Mouse (Mus musculus): Measurements from ENCODE around the gene Pnpla3. TPM values are rescaled to one million over a fixed set of nuclear protein-coding genes. Genes with fewer than 3 reads are reported as not detected.
A peak's percentile ranks its signal among the peaks of the same experiment; 100 is the strongest.

The Pnpla3 gene
- polyA plus RNA-seq, 1 experiment from 2014 or later: 0.57 TPM

DNA sequence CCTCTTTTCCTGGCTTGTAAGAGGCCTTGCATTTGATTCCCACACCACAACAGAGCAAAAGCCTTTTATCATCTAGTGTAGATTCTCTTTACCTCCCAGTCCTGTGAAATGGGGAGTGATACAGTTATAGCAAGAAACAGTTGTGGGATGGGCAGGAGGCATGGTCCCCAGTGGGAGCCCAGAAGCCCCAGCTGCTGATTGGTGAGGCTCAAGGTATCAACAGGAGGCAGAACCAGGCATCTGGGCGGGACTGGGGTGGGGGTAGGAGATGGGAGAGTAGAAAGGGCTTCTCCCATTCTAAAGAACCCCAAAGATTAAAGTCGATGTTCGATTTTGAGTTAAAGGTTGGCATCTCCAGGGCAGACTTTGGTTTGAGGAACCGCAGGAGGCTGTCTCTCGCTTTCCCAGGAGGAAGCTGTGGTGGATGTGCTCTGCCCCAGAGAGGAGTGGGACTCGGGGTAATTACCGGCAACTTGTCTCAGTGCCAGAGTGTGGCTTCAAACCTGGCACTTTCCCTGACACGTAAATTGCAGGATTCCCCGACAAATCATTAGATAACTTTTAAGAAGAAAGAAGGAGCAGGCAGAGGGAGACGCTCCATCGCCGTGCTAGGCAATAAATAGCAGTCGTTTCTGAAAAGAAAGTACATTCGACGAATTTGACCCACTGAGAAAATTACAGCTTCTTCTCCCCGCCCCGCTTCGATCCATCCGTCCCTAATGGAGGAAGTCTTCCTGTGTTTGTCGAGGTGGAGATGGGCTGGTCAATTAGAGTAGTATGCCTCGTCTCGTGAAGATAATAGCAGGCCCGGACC is 50.5 kb downstream of the Pnpla3 start:
- Histone ChIP-seq H3K9me3 (replicated peaks; ENCODE audit: low read length) (no peaks in the 10 kb centered on the region), H3K4me3 (replicated peaks; ENCODE audit: low read depth, low read length) (no peak overlapping the region), H3K36me3 (ENCODE audit: insufficient read depth, low read length) (no peaks in the 10 kb centered on the region), H3K4me2 (ENCODE audit: low read length) (no peak overlapping the region), H3K27ac (peak overlapping the region; percentile 66; the same call in 1 of the 2 replicates), H3K27me3 (ENCODE audit: insufficient read depth, low read length) (no peaks in the 10 kb centered on the region), H3K4me1 (replicated peaks; ENCODE audit: insufficient read depth, low read length) (peaks cover 26% of the 10 kb centered on the region), H3K9ac (ENCODE audit: low read depth, low read length) (0 out of 2 replicates have a peak overlapping the region, but pooled peaks have one; percentile 18)
- no peak for TF ChIP-seq CTCF (IDR thresholded peaks at IDR 0.05; ENCODE audit: low read depth)
- DNase-seq (ENCODE audit: low spot score): no peak
- no peak for ATAC-seq (replicated peaks; ENCODE audit: low FRiP score, low read depth)
- 24% methylated on average over 23 of the region's 23 CpGs for WGBS

DNA sequence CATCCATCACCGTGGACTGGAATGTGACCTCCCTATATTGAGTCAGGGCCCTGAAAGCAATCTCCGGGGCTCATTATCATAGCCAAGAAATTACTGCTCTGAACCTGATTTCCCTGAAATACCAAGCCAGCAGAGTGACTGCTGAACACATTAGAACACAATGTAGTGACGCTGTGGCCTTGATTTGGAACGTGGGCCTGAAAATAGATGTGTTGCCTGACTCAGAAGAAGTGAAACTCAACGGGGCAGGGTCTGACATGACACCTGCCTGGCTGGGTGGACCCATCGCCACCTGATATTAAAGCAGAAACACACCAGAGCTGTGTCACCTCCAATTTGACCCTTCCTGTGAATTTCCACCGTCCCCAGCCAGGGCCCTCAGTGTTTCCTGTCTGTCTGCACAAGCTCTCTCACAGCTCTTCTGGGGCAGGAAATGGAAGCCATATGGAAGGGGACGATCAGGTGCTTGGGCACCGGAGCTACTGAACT is 51.2 kb downstream of the Pnpla3 start:
- H3K9me3 ChIP-seq (replicated peaks; ENCODE audit: low read length): no peaks in the 10 kb centered on the region
- peak; percentile 51 for DNase-seq (ENCODE audit: low spot score)
- WGBS: 11% methylated on average over 9 of the region's 9 CpGs
- no peak overlapping the region for H3K9ac ChIP-seq (ENCODE audit: low read depth, low read length)
- H3K4me1 ChIP-seq (replicated peaks; ENCODE audit: insufficient read depth, low read length): peaks cover 26% of the 10 kb centered on the region
- H3K27ac ChIP-seq: peak overlapping the region; percentile 66; the same call in 1 of the 2 replicates
- no peak for ATAC-seq (replicated peaks; ENCODE audit: low FRiP score, low read depth)
- H3K4me3 ChIP-seq (replicated peaks; ENCODE audit: low read depth, low read length): no peak overlapping the region
- TF ChIP-seq CTCF (IDR thresholded peaks at IDR 0.05; ENCODE audit: low read depth): no peak
- H3K4me2 ChIP-seq (ENCODE audit: low read length): no peak overlapping the region
- H3K27me3 ChIP-seq (ENCODE audit: insufficient read depth, low read length): no peaks in the 10 kb centered on the region
- no peaks in the 10 kb centered on the region for H3K36me3 ChIP-seq (ENCODE audit: insufficient read depth, low read length)

DNA sequence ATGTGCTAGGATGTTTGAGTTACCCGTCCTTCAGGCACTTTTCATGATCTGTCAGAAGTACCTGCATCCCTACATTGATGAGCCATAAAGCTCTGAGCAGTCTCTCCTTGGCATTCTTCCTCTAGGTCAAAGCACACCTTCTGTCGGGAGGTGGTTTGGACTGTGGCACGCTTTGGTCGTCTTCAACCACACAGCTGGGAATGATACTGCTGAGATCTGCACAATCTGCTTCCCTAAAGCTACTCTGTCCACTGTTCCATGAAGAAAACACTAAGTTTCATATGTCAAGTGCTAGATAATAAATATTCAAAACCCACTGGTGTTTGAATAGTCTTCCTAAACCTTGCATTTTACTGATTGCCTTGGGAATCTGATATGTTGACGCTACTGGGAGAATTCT is 53.9 kb downstream of the Pnpla3 start:
- no peaks in the 10 kb centered on the region for H3K27me3 ChIP-seq (ENCODE audit: insufficient read depth, low read length)
- ATAC-seq (replicated peaks; ENCODE audit: low FRiP score, low read depth) (no peak), DNase-seq (ENCODE audit: low spot score) (peak; percentile 65)
- no peak for TF ChIP-seq CTCF (IDR thresholded peaks at IDR 0.05; ENCODE audit: low read depth)
- no peak overlapping the region for H3K27ac ChIP-seq
- no peak overlapping the region for H3K9ac ChIP-seq (ENCODE audit: low read depth, low read length)
- 33% methylated on average over 5 of the region's 5 CpGs for WGBS
- no peak overlapping the region for H3K4me2 ChIP-seq (ENCODE audit: low read length)
- no peak overlapping the region for H3K4me3 ChIP-seq (replicated peaks; ENCODE audit: low read depth, low read length)
- H3K36me3 ChIP-seq (ENCODE audit: insufficient read depth, low read length): no peaks in the 10 kb centered on the region
- H3K9me3 ChIP-seq (replicated peaks; ENCODE audit: low read length): no peaks in the 10 kb centered on the region
- H3K4me1 ChIP-seq (replicated peaks; ENCODE audit: insufficient read depth, low read length): peaks cover 19% of the 10 kb centered on the region

DNA sequence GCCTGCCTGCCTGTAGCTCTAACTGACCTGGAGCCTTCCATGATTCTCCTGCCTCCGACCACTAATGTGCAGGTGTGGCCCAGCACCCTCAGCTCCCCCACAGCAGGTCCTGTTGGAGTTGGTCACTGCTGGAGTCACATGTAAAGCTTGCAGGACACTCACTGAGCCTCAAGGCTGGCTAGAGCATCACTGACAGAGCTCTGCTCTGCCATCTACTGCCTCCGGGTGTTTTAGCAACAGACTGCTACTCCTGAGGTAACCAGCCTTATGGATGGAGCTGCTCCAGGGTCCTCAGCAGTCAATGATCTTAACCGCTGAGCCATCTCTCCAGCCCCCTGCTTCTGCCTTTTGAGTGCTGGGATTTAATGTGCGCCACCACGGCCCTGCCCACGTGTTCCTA is 55.8 kb downstream of the Pnpla3 start:
- whole genome bisulfite sequencing: 37% methylated on average over 6 of the region's 6 CpGs
- no peaks in the 10 kb centered on the region for H3K27me3 ChIP-seq (ENCODE audit: insufficient read depth, low read length)
- peak; percentile 54 for TF ChIP-seq CTCF (IDR thresholded peaks at IDR 0.05; ENCODE audit: low read depth)
- no peaks in the 10 kb centered on the region for H3K9me3 ChIP-seq (replicated peaks; ENCODE audit: low read length)
- H3K27ac ChIP-seq: no peak overlapping the region
- H3K4me1 ChIP-seq (replicated peaks; ENCODE audit: insufficient read depth, low read length): 0 out of 2 replicates have a peak, but pooled peaks cover 10% of the 10 kb centered on the region
- no peak overlapping the region for H3K9ac ChIP-seq (ENCODE audit: low read depth, low read length)
- H3K4me2 ChIP-seq (ENCODE audit: low read length): no peak overlapping the region
- H3K36me3 ChIP-seq (ENCODE audit: insufficient read depth, low read length): no peaks in the 10 kb centered on the region
- peak; percentile 40 for DNase-seq (ENCODE audit: low spot score)
- no peak overlapping the region for H3K4me3 ChIP-seq (replicated peaks; ENCODE audit: low read depth, low read length)
- ATAC-seq (replicated peaks; ENCODE audit: low FRiP score, low read depth): no peak

DNA sequence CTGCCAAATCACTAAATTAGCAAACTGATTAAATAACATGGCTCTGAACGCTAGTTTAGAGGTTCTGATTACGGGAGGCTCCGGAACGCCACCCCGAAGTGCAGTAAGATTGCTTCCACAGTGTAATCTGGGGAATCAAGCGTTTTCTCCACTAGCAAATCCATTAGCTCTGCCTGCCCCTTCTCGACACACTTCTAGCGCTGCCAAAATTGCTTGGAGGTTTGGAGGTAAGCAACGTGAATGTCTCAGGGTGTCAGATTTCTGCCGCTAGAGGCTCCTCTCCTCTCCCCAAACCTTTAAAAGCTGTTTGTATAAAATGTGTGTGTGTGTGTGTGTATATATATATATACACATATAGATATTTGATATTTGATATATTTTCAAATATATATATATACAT is 57.1 kb downstream of the Pnpla3 start:
- DNase-seq (ENCODE audit: low spot score) (no peak), ATAC-seq (replicated peaks; ENCODE audit: low FRiP score, low read depth) (no peak)
- Histone ChIP-seq H3K9me3 (replicated peaks; ENCODE audit: low read length) (no peaks in the 10 kb centered on the region), H3K36me3 (ENCODE audit: insufficient read depth, low read length) (no peaks in the 10 kb centered on the region), H3K4me1 (replicated peaks; ENCODE audit: insufficient read depth, low read length) (no peaks in the 10 kb centered on the region), H3K4me2 (ENCODE audit: low read length) (no peak overlapping the region), H3K4me3 (replicated peaks; ENCODE audit: low read depth, low read length) (no peak overlapping the region), H3K9ac (ENCODE audit: low read depth, low read length) (no peak overlapping the region), H3K27me3 (ENCODE audit: insufficient read depth, low read length) (no peaks in the 10 kb centered on the region), H3K27ac (no peak overlapping the region)
- WGBS: 33% methylated on average over 10 of the region's 10 CpGs
- peak; percentile 17; the same call in 1 of the 2 replicates for TF ChIP-seq CTCF (IDR thresholded peaks at IDR 0.05; ENCODE audit: low read depth)

DNA sequence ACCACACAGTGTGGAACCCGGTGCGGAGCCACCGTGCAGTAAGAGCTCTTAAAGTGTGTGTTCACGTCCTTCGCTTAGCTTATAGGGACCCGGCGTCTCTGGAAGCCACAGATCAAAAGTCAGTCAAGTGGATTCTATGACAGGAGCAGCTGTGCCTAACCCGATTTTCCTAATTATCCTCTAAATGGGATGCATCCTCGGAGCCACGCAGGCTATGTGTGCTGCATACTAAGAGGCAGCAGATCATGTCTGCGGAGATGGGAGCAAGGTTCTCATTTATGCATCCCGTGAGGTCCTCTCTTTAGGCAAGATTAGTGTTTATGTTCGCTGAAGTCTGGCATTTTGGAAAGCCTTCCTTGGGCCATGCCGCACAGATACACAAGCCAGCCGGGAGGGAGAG is 59.3 kb downstream of the Pnpla3 start:
- no peak overlapping the region for H3K9ac ChIP-seq (ENCODE audit: low read depth, low read length)
- 84% methylated on average over 15 of the region's 15 CpGs for whole genome bisulfite sequencing
- no peaks in the 10 kb centered on the region for H3K9me3 ChIP-seq (replicated peaks; ENCODE audit: low read length)
- no peak overlapping the region for H3K4me2 ChIP-seq (ENCODE audit: low read length)
- H3K4me1 ChIP-seq (replicated peaks; ENCODE audit: insufficient read depth, low read length): no peaks in the 10 kb centered on the region; the same call in 1 of the 2 replicates
- no peak for ATAC-seq (replicated peaks; ENCODE audit: low FRiP score, low read depth)
- no peaks in the 10 kb centered on the region for H3K27me3 ChIP-seq (ENCODE audit: insufficient read depth, low read length)
- DNase-seq (ENCODE audit: low spot score): no peak
- H3K4me3 ChIP-seq (replicated peaks; ENCODE audit: low read depth, low read length): no peak overlapping the region
- no peaks in the 10 kb centered on the region for H3K36me3 ChIP-seq (ENCODE audit: insufficient read depth, low read length)
- TF ChIP-seq CTCF (IDR thresholded peaks at IDR 0.05; ENCODE audit: low read depth): no peak
- H3K27ac ChIP-seq: no peak overlapping the region

Data from kidney, postnatal 0 days (tissue).